16 mouse cellular contexts compared by ENCODE assay signal in genomic region chr2:37530766-37531165, GRCm38 (mm10).
"Had no signal": no experiment of that assay in that cellular context is flagged by ENCODE, and none has a peak within 500 bp of the region (broad histone marks: within the 10 kb centered on the region; RNA-seq: fewer than 3 reads in every experiment).

No protein-coding gene starts in this region.

- DNase-seq: retina, postnatal 1 day; right cerebral cortex, adult 18-20 months; right cerebral cortex, postnatal 14 days; right cerebral cortex, postnatal 25 days; right cerebral cortex, postnatal 4 days; spleen, adult 18-20 months; thymus, adult 18-20 months; thymus, adult 2 months; thymus, postnatal 14 days; thymus, postnatal 25 days; thymus, postnatal 36 days; thymus, postnatal 4 days had no signal

- H3K27ac ChIP-seq: neural tube, embryonic 13.5 days; neural tube, embryonic 15.5 days; stomach, embryonic 15.5 days; stomach, postnatal 0 days had no signal

- H3K4me3 ChIP-seq: neural tube, embryonic 13.5 days; neural tube, embryonic 15.5 days; stomach, embryonic 15.5 days had no signal
